Mouse (Mus musculus): Measurements from ENCODE around the gene Got1. TPM values are rescaled to one million over a fixed set of nuclear protein-coding genes. Genes with fewer than 3 reads are reported as not detected.

Gene Got1
- 31.5 and 36.8 TPM in 2 replicates for polyA plus RNA-seq (2012; rRNA removed)

DNA sequence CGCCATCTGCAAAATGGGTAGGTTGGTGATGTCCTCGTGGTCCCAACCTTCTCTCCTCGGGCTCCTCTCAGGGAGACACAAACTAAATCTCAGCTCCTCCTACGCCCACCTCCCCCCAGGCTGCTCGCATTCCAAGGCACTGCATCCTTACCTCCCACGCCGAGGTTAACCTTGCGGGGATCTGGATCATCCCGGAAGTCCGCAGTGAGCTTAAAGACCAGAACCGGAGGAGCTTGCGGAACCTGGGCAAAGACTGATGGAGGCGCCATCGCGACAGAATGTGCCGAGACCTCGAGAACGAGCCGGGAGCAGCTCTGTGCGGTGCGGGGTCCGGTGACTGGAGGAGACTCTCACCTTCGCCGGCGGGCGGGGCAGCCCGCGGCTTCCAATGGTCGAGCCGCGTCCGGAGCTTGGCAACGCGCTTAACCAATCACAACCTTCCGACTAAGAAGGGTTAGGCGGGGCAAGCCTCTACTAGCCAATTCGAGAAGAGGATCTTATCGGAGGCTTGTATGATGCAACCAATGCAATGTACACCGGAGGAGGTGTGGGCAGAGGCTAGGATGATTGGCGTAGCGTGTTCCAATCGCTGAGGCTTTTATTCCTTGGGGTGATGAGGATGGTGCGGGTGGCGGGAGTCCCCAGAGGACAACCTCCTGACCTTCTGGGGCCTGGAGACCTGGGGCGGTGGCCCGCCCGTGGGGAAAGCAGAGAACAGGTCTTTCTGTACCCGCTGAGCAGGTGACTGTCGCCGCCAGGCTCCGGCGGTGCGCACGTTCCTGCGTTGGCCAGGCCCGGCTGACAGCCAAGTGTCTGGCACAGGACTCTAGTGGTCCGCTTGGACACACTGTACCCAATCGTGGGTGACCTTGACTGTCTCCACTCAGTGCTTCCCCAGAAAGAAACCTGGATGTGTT lies at the start of gene Got1:
TSS of gene Got1 (minus strand) at position 419 of the 917 bp plus-strand sequence.

Other genes with a start within 250 kb of the Got1 start
- 0.01 TPM in 2 replicates for gene Hpse2, start 136.2 kb downstream of the Got1 start, polyA plus RNA-seq (2012; rRNA removed)
- gene Cnnm1, start 84.2 kb downstream of the Got1 start, polyA plus RNA-seq (2012; rRNA removed), result 0.24 and 0.54 TPM in 2 replicates
- 0.07 and 0.12 TPM in 2 replicates for gene Nkx2-3, start 87.7 kb upstream of the Got1 start, polyA plus RNA-seq (2012; rRNA removed)
- 20.3 and 24.2 TPM in 2 replicates for gene Slc25a28, start 150.3 kb upstream of the Got1 start, polyA plus RNA-seq (2012; rRNA removed)
- gene Entpd7, start 165.1 kb upstream of the Got1 start, polyA plus RNA-seq (2012; rRNA removed), result 1.5 and 1.6 TPM in 2 replicates
- 6.8 and 7.7 TPM in 2 replicates for gene Cutc, start 228.4 kb upstream of the Got1 start, polyA plus RNA-seq (2012; rRNA removed)
- gene Cox15, start 228.4 kb upstream of the Got1 start, polyA plus RNA-seq (2012; rRNA removed), result 7.9 and 8.9 TPM in 2 replicates

All from liver, embryonic 18 days (tissue).